Mouse (Mus musculus) G1E (cell line): Measurements from ENCODE around the gene Ski.

Experiments
- CTCF ChIP-seq: IDR thresholded peaks from 2 replicates; pipeline ENCODE4 v1.5.1; 2012; ENCODE audit warnings: low read depth, low read length, inconsistent platforms, mixed read lengths
- GATA1 ChIP-seq: IDR thresholded peaks from 2 replicates; pipeline ENCODE4 v1.6.1; 2012; ENCODE audit warnings: borderline replicate concordance, low read length, inconsistent platforms, mixed read lengths

GRCm38 (mm10) chr4:155116607-155117006 lies 105.8 kb downstream of the Ski start:
- TF ChIP-seq CTCF (no peak), GATA1 (no peak)
